20 mouse cellular contexts compared by ENCODE assay signal in the genomic region with DNA sequence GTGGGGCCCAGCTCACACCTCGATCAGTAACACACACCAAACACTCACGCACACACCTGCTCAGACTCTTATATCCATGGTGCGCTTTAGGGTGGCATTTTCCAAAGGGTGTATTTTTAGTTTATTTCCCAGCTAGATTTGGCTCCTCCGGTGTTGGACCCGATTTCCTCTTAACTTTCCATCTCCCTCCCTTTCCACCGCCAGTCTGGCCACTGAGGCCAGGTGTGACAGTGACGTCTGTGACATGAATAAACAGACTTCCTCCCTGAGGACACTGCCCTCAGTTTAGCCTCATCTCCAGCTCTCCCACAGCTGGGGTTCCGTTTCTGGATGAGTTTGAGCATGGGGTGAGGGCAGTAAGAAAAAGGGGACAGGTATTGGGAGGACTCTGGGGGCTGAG. TPM values are rescaled to one million over a fixed set of nuclear protein-coding genes. Genes with fewer than 3 reads are reported as not detected.
DNase-seq lines count a peak whose midpoint lies in the region; ATAC-seq and TF ChIP-seq lines count a peak whose summit lies in the region.
"Had no signal": no experiment of that assay in that cellular context is flagged by ENCODE, and none has a peak within 500 bp of the region (broad histone marks: within the 10 kb centered on the region; RNA-seq: fewer than 3 reads in every experiment).

No protein-coding gene starts in this region.

- no peaks in the 10 kb centered on the region for H3K9me3 ChIP-seq in heart, embryonic 11.5 days (replicated peaks; ENCODE audit: control insufficient read depth, low read length)
- no peaks in the 10 kb centered on the region for H3K9me3 ChIP-seq in intestine, embryonic 15.5 days
- H3K9me3 ChIP-seq in intestine, embryonic 16.5 days (ENCODE audit: control insufficient read depth, low read length): no peaks in the 10 kb centered on the region
- no peaks in the 10 kb centered on the region for H3K9me3 ChIP-seq in liver, embryonic 13.5 days (replicated peaks)
- no peaks in the 10 kb centered on the region for H3K9me3 ChIP-seq in liver, embryonic 12.5 days (replicated peaks)
- H3K9me3 ChIP-seq: embryonic facial prominence, embryonic 13.5 days; liver, embryonic 15.5 days had no signal

- H3K9ac ChIP-seq in heart, embryonic 11.5 days (ENCODE audit: low read depth, low read length): no peak overlapping the region
- H3K9ac ChIP-seq in intestine, embryonic 15.5 days: peak overlapping the region; percentile 23; the same call in 1 of the 2 replicates
- H3K9ac ChIP-seq in intestine, embryonic 16.5 days (ENCODE audit: low read depth, low read length): no peak overlapping the region
- H3K9ac ChIP-seq in liver, embryonic 13.5 days: no peak overlapping the region
- H3K9ac ChIP-seq in liver, embryonic 12.5 days: no peak overlapping the region
- H3K9ac ChIP-seq: embryonic facial prominence, embryonic 13.5 days; liver, embryonic 15.5 days had no signal

- ATAC-seq in heart, embryonic 11.5 days (replicated peaks; ENCODE audit: insufficient number of reproducible peaks, low FRiP score, low TSS enrichment): no peak
- ATAC-seq in intestine, embryonic 15.5 days: no peak
- ATAC-seq in intestine, embryonic 16.5 days: no peak
- no peak for ATAC-seq in liver, embryonic 13.5 days (ENCODE audit: low read depth)
- no peak for ATAC-seq in liver, embryonic 12.5 days
- ATAC-seq: forebrain, embryonic 14.5 days; hindbrain, postnatal 0 days had no signal

- DNase-seq in heart, adult 11 months: peak; percentile 94
- DNase-seq in liver, embryonic 13.5 days: no peak
- DNase-seq in right cerebral cortex, postnatal 14 days: no peak
- DNase-seq: cerebellum, adult 11 months; cerebellum, postnatal 14 days; lung, postnatal 10 days; midbrain, embryonic 14.5 days; right cerebral cortex, postnatal 25 days; thymus, adult 18-20 months; thymus, postnatal 4 days had no signal

- no peak overlapping the region for H3K27ac ChIP-seq in heart, embryonic 11.5 days (ENCODE audit: low read depth, low read length)
- no peak overlapping the region for H3K27ac ChIP-seq in intestine, embryonic 15.5 days
- no peak overlapping the region for H3K27ac ChIP-seq in intestine, embryonic 16.5 days (ENCODE audit: low read length)
- H3K27ac ChIP-seq in liver, embryonic 13.5 days: peak overlapping the region; percentile 35; the same call in 1 of the 2 replicates
- no peak overlapping the region; the same call in 1 of the 2 replicates for H3K27ac ChIP-seq in liver, embryonic 12.5 days
- 0 out of 2 replicates have a peak overlapping the region, but pooled peaks have one; percentile 12 for H3K27ac ChIP-seq in olfactory bulb, adult 2 months (ENCODE audit: insufficient read depth, low read depth, low read length)
- H3K27ac ChIP-seq: embryonic facial prominence, embryonic 13.5 days; hindbrain, postnatal 0 days had no signal

- no peaks in the 10 kb centered on the region for H3K27me3 ChIP-seq in heart, embryonic 11.5 days (ENCODE audit: control insufficient read depth, insufficient read depth, low read length)
- no peaks in the 10 kb centered on the region for H3K27me3 ChIP-seq in intestine, embryonic 15.5 days (replicated peaks)
- no peaks in the 10 kb centered on the region; the same call in 1 of the 2 replicates for H3K27me3 ChIP-seq in intestine, embryonic 16.5 days (replicated peaks; ENCODE audit: control insufficient read depth, insufficient read depth, low read length)
- no peaks in the 10 kb centered on the region for H3K27me3 ChIP-seq in liver, embryonic 13.5 days
- H3K27me3 ChIP-seq in liver, embryonic 12.5 days (replicated peaks): peaks cover 19% of the 10 kb centered on the region
- H3K27me3 ChIP-seq: embryonic facial prominence, embryonic 13.5 days; liver, embryonic 15.5 days had no signal

- TF ChIP-seq CTCF in olfactory bulb, adult 2 months (IDR thresholded peaks at IDR 0.05; ENCODE audit: insufficient read depth, low read depth, low read length): no peak

- no peaks in the 10 kb centered on the region for H3K36me3 ChIP-seq in heart, embryonic 11.5 days (ENCODE audit: control insufficient read depth, insufficient read depth, low read length)
- H3K36me3 ChIP-seq in intestine, embryonic 15.5 days: no peaks in the 10 kb centered on the region
- no peaks in the 10 kb centered on the region for H3K36me3 ChIP-seq in intestine, embryonic 16.5 days (ENCODE audit: control insufficient read depth, insufficient read depth, low read length)
- H3K36me3 ChIP-seq in liver, embryonic 13.5 days: peaks cover 18% of the 10 kb centered on the region
- peaks cover 20% of the 10 kb centered on the region for H3K36me3 ChIP-seq in liver, embryonic 12.5 days
- H3K36me3 ChIP-seq: embryonic facial prominence, embryonic 13.5 days had no signal

- TF ChIP-seq POLR2A in olfactory bulb, adult 2 months (IDR thresholded peaks at IDR 0.05; ENCODE audit: insufficient read depth, low read depth, low read length): no peak

- H3K4me3 ChIP-seq in heart, embryonic 11.5 days (ENCODE audit: low read depth, low read length): no peak overlapping the region
- no peak overlapping the region for H3K4me3 ChIP-seq in intestine, embryonic 15.5 days (replicated peaks)
- H3K4me3 ChIP-seq in intestine, embryonic 16.5 days (ENCODE audit: low read length): no peak overlapping the region
- H3K4me3 ChIP-seq in liver, embryonic 13.5 days (replicated peaks): no peak overlapping the region
- H3K4me3 ChIP-seq in liver, embryonic 12.5 days: no peak overlapping the region
- no peak overlapping the region for H3K4me3 ChIP-seq in olfactory bulb, adult 2 months (ENCODE audit: insufficient read depth, low read depth, low read length)
- H3K4me3 ChIP-seq: embryonic facial prominence, embryonic 13.5 days; liver, embryonic 15.5 days; myocyte had no signal

- 61% methylated on average over 8 of the region's 8 CpGs for WGBS in heart, embryonic 11.5 days (ENCODE audit: insufficient replicate concordance)
- WGBS in intestine, embryonic 15.5 days: 73% methylated on average over 8 of the region's 8 CpGs
- WGBS in intestine, embryonic 16.5 days: 70% methylated on average over 8 of the region's 8 CpGs
- 78% methylated on average over 8 of the region's 8 CpGs for WGBS in liver, embryonic 13.5 days (ENCODE audit: insufficient replicate concordance)
- WGBS in liver, embryonic 12.5 days (ENCODE audit: insufficient replicate concordance): 69% methylated on average over 8 of the region's 8 CpGs
- 81% methylated on average over 8 of the region's 8 CpGs for WGBS in olfactory bulb, adult 2 months

- no peak overlapping the region for H3K4me2 ChIP-seq in heart, embryonic 11.5 days
- H3K4me2 ChIP-seq in intestine, embryonic 15.5 days (replicated peaks): no peak overlapping the region
- H3K4me2 ChIP-seq in intestine, embryonic 16.5 days (ENCODE audit: low read depth, low read length): no peak overlapping the region
- H3K4me2 ChIP-seq in liver, embryonic 13.5 days: no peak overlapping the region
- H3K4me2 ChIP-seq in liver, embryonic 12.5 days: no peak overlapping the region
- H3K4me2 ChIP-seq: embryonic facial prominence, embryonic 13.5 days; liver, embryonic 15.5 days had no signal

- H3K4me1 ChIP-seq in heart, embryonic 11.5 days (ENCODE audit: control insufficient read depth, insufficient read depth, low read length): 0 out of 2 replicates have a peak, but pooled peaks cover 6% of the 10 kb centered on the region
- peaks cover 36% of the 10 kb centered on the region for H3K4me1 ChIP-seq in intestine, embryonic 15.5 days (replicated peaks)
- H3K4me1 ChIP-seq in intestine, embryonic 16.5 days (ENCODE audit: control insufficient read depth, insufficient read depth, low read length): peaks cover 16% of the 10 kb centered on the region; the same call in 1 of the 2 replicates
- H3K4me1 ChIP-seq in liver, embryonic 13.5 days (replicated peaks): peaks cover 79% of the 10 kb centered on the region
- H3K4me1 ChIP-seq in liver, embryonic 12.5 days: peaks cover 69% of the 10 kb centered on the region
- peaks cover 48% of the 10 kb centered on the region for H3K4me1 ChIP-seq in olfactory bulb, adult 2 months (ENCODE audit: control insufficient read depth, insufficient read depth, low read length)

RNA-seq across cellular contexts. Expression of gene Mgll, which starts 52.8 kb away (rescaled TPM):
- polyA plus RNA-seq in heart, embryonic 11.5 days (2014; fragmentation: Nextera tagmentation; extraction: Ambion mirVana): 7.3 and 8.6 TPM in 2 replicates
- 71.6 and 75.9 TPM in 2 replicates for polyA plus RNA-seq in intestine, embryonic 15.5 days (2015; fragmentation: Nextera tagmentation; extraction: Ambion mirVana)
- 73.3 and 82.8 TPM in 2 replicates for polyA plus RNA-seq in intestine, embryonic 16.5 days (2015; fragmentation: Nextera tagmentation; extraction: Ambion mirVana)
- polyA plus RNA-seq in liver, embryonic 13.5 days (2015; fragmentation: Nextera tagmentation; extraction: Ambion mirVana): 66.8 and 68.8 TPM in 2 replicates
- 46.4 and 47.7 TPM in 2 replicates for polyA plus RNA-seq in liver, embryonic 12.5 days (2016; fragmentation: Nextera tagmentation; extraction: Ambion mirVana)
- polyA plus RNA-seq in olfactory bulb, adult 2 months (2012; ENCODE audit: insufficient read depth, insufficient read length, low replicate concordance, missing spikeins): not detected in 2 replicates

Comparison
In these comparisons a context has a peak if more than half of its experiments do, and no peak if none do; other contexts are left out.
1. H3K27ac ChIP-seq: peak in liver, embryonic 13.5 days (single experiment) and olfactory bulb, adult 2 months (single experiment); none in heart, embryonic 11.5 days (single experiment), intestine, embryonic 15.5 days (single experiment), intestine, embryonic 16.5 days (single experiment) and liver, embryonic 12.5 days (single experiment).